Mouse (Mus musculus): ENCODE measurements around the gene 4430402I18Rik. TPM values are rescaled to one million over a fixed set of nuclear protein-coding genes. Genes with fewer than 3 reads are reported as not detected.
A peak's percentile ranks its signal among the peaks of the same experiment; 100 is the strongest.

The 4430402I18Rik gene
- total and polyA plus RNA-seq, 3 experiments = 16.8 to 27.0 (median 22.6) TPM

GRCm38 (mm10) chr19:28994870-28995269 lies 27.3 kb upstream of the 4430402I18Rik start:
- no peak overlapping the region for H3K9ac ChIP-seq (ENCODE audit: low read depth, low read length)
- WGBS = 43% methylated on average over 7 of the region's 7 CpGs
- peaks cover 7% of the 10 kb centered on the region for H3K4me1 ChIP-seq (ENCODE audit: control insufficient read depth, insufficient read depth, low read length)
- DNase-seq = peak in 1 of 2 experiments; percentile 41
- H3K27me3 ChIP-seq (ENCODE audit: control insufficient read depth, insufficient read depth, low read length) = no peaks in the 10 kb centered on the region
- intact Hi-C loops (cut with DNase I) = loop anchor here (5.0 kb wide), 3 partner anchors 32 to 257 kb away; partner anchors contain the start of genes Jak2 and Rcl1
- peaks cover 1% of the 10 kb centered on the region; the same call in 1 of the 2 replicates for H3K79me2 ChIP-seq (replicated peaks; ENCODE audit: control insufficient read depth, insufficient read depth, low read length)
- TF ChIP-seq POLR2A (IDR thresholded peaks at IDR 0.05; ENCODE audit: insufficient read depth, low read depth, low read length) (no peak), CTCF (IDR thresholded peaks at IDR 0.05) (no peak), EP300 (IDR thresholded peaks at IDR 0.05; ENCODE audit: insufficient read depth, low read depth, low read length) (no peak)
- H3K4me3 ChIP-seq = no peak overlapping the region
- 0 out of 2 replicates have a peak overlapping the region, but pooled peaks have one; percentile 16 for H3K27ac ChIP-seq
- peaks cover 31% of the 10 kb centered on the region for H3K36me3 ChIP-seq (ENCODE audit: control insufficient read depth, insufficient read depth, low read length)

- 54% methylated on average over 5 of the region's 5 CpGs for WGBS
- TF ChIP-seq CTCF (IDR thresholded peaks at IDR 0.05) (no peak), POLR2A (IDR thresholded peaks at IDR 0.05; ENCODE audit: insufficient read depth, low read depth, low read length) (no peak), EP300 (IDR thresholded peaks at IDR 0.05; ENCODE audit: insufficient read depth, low read depth, low read length) (no peak)
- H3K9ac ChIP-seq (ENCODE audit: low read depth, low read length) = peak overlapping the region; percentile 81; the same call in 1 of the 2 replicates
- H3K36me3 ChIP-seq (ENCODE audit: control insufficient read depth, insufficient read depth, low read length) = peaks cover 27% of the 10 kb centered on the region
- H3K4me1 ChIP-seq (ENCODE audit: control insufficient read depth, insufficient read depth, low read length) = peaks cover 7% of the 10 kb centered on the region
- DNase-seq = no peak
- peak overlapping the region; percentile 87 for H3K27ac ChIP-seq
- no peaks in the 10 kb centered on the region for H3K27me3 ChIP-seq (ENCODE audit: control insufficient read depth, insufficient read depth, low read length)
- H3K79me2 ChIP-seq (replicated peaks; ENCODE audit: control insufficient read depth, insufficient read depth, low read length) = 0 out of 2 replicates have a peak, but pooled peaks cover 1% of the 10 kb centered on the region
- H3K4me3 ChIP-seq = peak overlapping the region; percentile 89
- intact Hi-C loops (cut with DNase I) = loop anchor here (2.0 to 5.0 kb wide), 4 partner anchors 36 to 261 kb away; partner anchors contain the start of genes Jak2 and Rcl1
These were observed 23.8 kb upstream of the 4430402I18Rik start for GRCm38 (mm10) chr19:28991391-28991790.

GRCm38 (mm10) chr19:28990590-28991221 lies 23.1 kb upstream of the 4430402I18Rik start:
- peak overlapping the region; percentile 89 for H3K4me3 ChIP-seq
- H3K9ac ChIP-seq (ENCODE audit: low read depth, low read length) = peak overlapping the region; percentile 81
- under 1% methylated on average over 41 of the region's 41 CpGs for WGBS
- 0 out of 2 replicates have a peak, but pooled peaks cover 1% of the 10 kb centered on the region for H3K79me2 ChIP-seq (replicated peaks; ENCODE audit: control insufficient read depth, insufficient read depth, low read length)
- peak in 1 of 2 experiments; percentile 47 for DNase-seq
- intact Hi-C loops (cut with DNase I) = loop anchor here (2.0 to 5.0 kb wide), 4 partner anchors 37 to 262 kb away; partner anchors contain the start of genes Jak2 and Rcl1
- TF ChIP-seq EP300 (IDR thresholded peaks at IDR 0.05; ENCODE audit: insufficient read depth, low read depth, low read length) (0 out of 2 replicates have a peak, but pooled peaks have one; percentile 36), POLR2A (IDR thresholded peaks at IDR 0.05; ENCODE audit: insufficient read depth, low read depth, low read length) (no peak), CTCF (IDR thresholded peaks at IDR 0.05) (0 out of 2 replicates have a peak, but pooled peaks have one; percentile 2)
- H3K4me1 ChIP-seq (ENCODE audit: control insufficient read depth, insufficient read depth, low read length) = peaks cover 7% of the 10 kb centered on the region
- H3K27ac ChIP-seq = peak overlapping the region; percentile 87
- no peaks in the 10 kb centered on the region for H3K27me3 ChIP-seq (ENCODE audit: control insufficient read depth, insufficient read depth, low read length)
- H3K36me3 ChIP-seq (ENCODE audit: control insufficient read depth, insufficient read depth, low read length) = peaks cover 22% of the 10 kb centered on the region

GRCm38 (mm10) chr19:28990194-28990589 lies 22.6 kb upstream of the 4430402I18Rik start, which contains the start of gene Cdc37l1:
Gene Cdc37l1 (plus strand): TSS chr19:28990352.
- H3K27me3 ChIP-seq (ENCODE audit: control insufficient read depth, insufficient read depth, low read length) = no peaks in the 10 kb centered on the region
- 0% methylated on average over 37 of the region's 37 CpGs for WGBS
- peak within 1 kb of the TSS; percentile 83 for H3K9ac ChIP-seq (ENCODE audit: low read depth, low read length)
- peak; percentile 70; the same call in 1 of the 2 replicates for TF ChIP-seq EP300 (IDR thresholded peaks at IDR 0.05; ENCODE audit: insufficient read depth, low read depth, low read length)
- peak; percentile 6; the same call in 1 of the 2 replicates for TF ChIP-seq CTCF (IDR thresholded peaks at IDR 0.05)
- peak; percentile 94 for TF ChIP-seq POLR2A (IDR thresholded peaks at IDR 0.05; ENCODE audit: insufficient read depth, low read depth, low read length)
- intact Hi-C loops (cut with DNase I) = loop anchor here (2.0 to 5.0 kb wide), 4 partner anchors 37 to 262 kb away; partner anchors contain the start of genes Jak2 and Rcl1
- peak; percentile 99 for DNase-seq
- peak within 1 kb of the TSS; percentile 87 for H3K27ac ChIP-seq
- 0 out of 2 replicates have a peak, but pooled peaks cover 1% of the 10 kb centered on the region for H3K79me2 ChIP-seq (replicated peaks; ENCODE audit: control insufficient read depth, insufficient read depth, low read length)
- peak within 1 kb of the TSS; percentile 89 for H3K4me3 ChIP-seq
- H3K4me1 ChIP-seq (ENCODE audit: control insufficient read depth, insufficient read depth, low read length) = peaks cover 4% of the 10 kb centered on the region
- peaks cover 17% of the 10 kb centered on the region for H3K36me3 ChIP-seq (ENCODE audit: control insufficient read depth, insufficient read depth, low read length)

- intact Hi-C loops (cut with DNase I) = loop anchor here (2.0 kb wide), 1 partner anchor 25 kb away; no protein-coding TSS in a partner anchor
- no peak for DNase-seq
- 58% methylated on average over 8 of the region's 8 CpGs for WGBS
- Histone ChIP-seq H3K9ac (ENCODE audit: low read depth, low read length) (peak overlapping the region; percentile 83), H3K4me1 (ENCODE audit: control insufficient read depth, insufficient read depth, low read length) (peaks cover 2% of the 10 kb centered on the region), H3K36me3 (ENCODE audit: control insufficient read depth, insufficient read depth, low read length) (peaks cover 12% of the 10 kb centered on the region), H3K79me2 (replicated peaks; ENCODE audit: control insufficient read depth, insufficient read depth, low read length) (0 out of 2 replicates have a peak, but pooled peaks cover 1% of the 10 kb centered on the region), H3K27ac (peak overlapping the region; percentile 87), H3K27me3 (ENCODE audit: control insufficient read depth, insufficient read depth, low read length) (no peaks in the 10 kb centered on the region), H3K4me3 (peak overlapping the region; percentile 89)
- TF ChIP-seq EP300 (IDR thresholded peaks at IDR 0.05; ENCODE audit: insufficient read depth, low read depth, low read length) (no peak), CTCF (IDR thresholded peaks at IDR 0.05) (no peak), POLR2A (IDR thresholded peaks at IDR 0.05; ENCODE audit: insufficient read depth, low read depth, low read length) (no peak)
These were observed 21.9 kb upstream of the 4430402I18Rik start for GRCm38 (mm10) chr19:28989515-28989914.

Measured in heart, adult 2 months (tissue).